9 mouse cellular contexts compared by ENCODE assay signal in genomic region chr6:67198085-67198484, GRCm38 (mm10). TPM values are rescaled to one million over a fixed set of nuclear protein-coding genes. Genes with fewer than 3 reads are reported as not detected.
DNase-seq lines count a peak whose midpoint lies in the region; ATAC-seq and TF ChIP-seq lines count a peak whose summit lies in the region.
"Had no signal": no experiment of that assay in that cellular context is flagged by ENCODE, and none has a peak within 500 bp of the region (broad histone marks: within the 10 kb centered on the region; RNA-seq: fewer than 3 reads in every experiment).

No protein-coding gene starts in this region.

- H3K27me3 ChIP-seq in forebrain, embryonic 14.5 days (replicated peaks; ENCODE audit: control insufficient read depth, insufficient read depth, low read length): no peaks in the 10 kb centered on the region
- no peaks in the 10 kb centered on the region for H3K27me3 ChIP-seq in forebrain, embryonic 16.5 days (replicated peaks; ENCODE audit: control insufficient read depth, insufficient read depth, low read length)
- no peaks in the 10 kb centered on the region; a peak in 3 of 4 replicates for H3K27me3 ChIP-seq in MEL (ENCODE audit: control insufficient read depth in 1 of 2, insufficient read depth in 2 of 2, low read length in 2 of 2)
- H3K27me3 ChIP-seq: midbrain, embryonic 12.5 days had no signal

- 25% methylated on average over 4 of the region's 4 CpGs for WGBS in forebrain, embryonic 14.5 days
- 27% methylated on average over 4 of the region's 4 CpGs for WGBS in forebrain, embryonic 16.5 days
- WGBS in lung, adult 2 months: 30% methylated on average over 4 of the region's 4 CpGs

- no peaks in the 10 kb centered on the region for H3K9me3 ChIP-seq in forebrain, embryonic 14.5 days (replicated peaks; ENCODE audit: control insufficient read depth, low read length)
- H3K9me3 ChIP-seq in forebrain, embryonic 16.5 days (ENCODE audit: control insufficient read depth, low read length): no peaks in the 10 kb centered on the region
- H3K9me3 ChIP-seq in MEL (replicated peaks; ENCODE audit: insufficient read depth, low read length): no peaks in the 10 kb centered on the region
- H3K9me3 ChIP-seq: midbrain, embryonic 12.5 days had no signal

- peak; percentile 8 for DNase-seq in forebrain, embryonic 14.5 days (ENCODE audit: low spot score)
- DNase-seq in lung, adult 2 months: peak; percentile 32
- no peak for DNase-seq in lung, postnatal 25 days (ENCODE audit: low spot score)
- DNase-seq in MEL (ENCODE audit: low read depth, low spot score): peak; percentile 72
- DNase-seq in ovary, adult 18-20 months (ENCODE audit: low spot score): no peak

- H3K36me3 ChIP-seq in forebrain, embryonic 14.5 days (ENCODE audit: control insufficient read depth, insufficient read depth, low read length): no peaks in the 10 kb centered on the region
- no peaks in the 10 kb centered on the region for H3K36me3 ChIP-seq in forebrain, embryonic 16.5 days (ENCODE audit: control insufficient read depth, insufficient read depth)
- peaks cover 0 to 2% of the 10 kb centered on the region in 2 experiments; a peak in 1 of 4 replicates for H3K36me3 ChIP-seq in MEL (ENCODE audit: control insufficient read depth in 1 of 2, insufficient read depth in 2 of 2, low read length in 2 of 2)
- H3K36me3 ChIP-seq: midbrain, embryonic 12.5 days had no signal

- no peak overlapping the region for H3K4me2 ChIP-seq in forebrain, embryonic 14.5 days (ENCODE audit: low read length)
- H3K4me2 ChIP-seq in forebrain, embryonic 16.5 days (ENCODE audit: low read length): no peak overlapping the region
- H3K4me2 ChIP-seq: midbrain, embryonic 12.5 days had no signal

- TF ChIP-seq RAD21 in MEL (IDR thresholded peaks at IDR 0.05; ENCODE audit: low read depth, low read length): peak; percentile 82

- TF ChIP-seq CTCF in lung, adult 2 months (IDR thresholded peaks at IDR 0.05; ENCODE audit: insufficient read depth, low read length): peak; percentile 47
- TF ChIP-seq CTCF in MEL (IDR thresholded peaks at IDR 0.05 in 2 of 3, conservative IDR thresholded peaks at IDR 0.05 in 1 of 3; ENCODE audit: control insufficient read depth in 1 of 3, insufficient read depth in 1 of 3, low read depth in 2 of 3, low read length in 3 of 3, poor library complexity in 1 of 3, severe bottlenecking in 1 of 3): peak; percentile 74 to 81 (median 79)

- H3K4me1 ChIP-seq in forebrain, embryonic 14.5 days (ENCODE audit: control insufficient read depth, insufficient read depth, low read length): peaks cover 4% of the 10 kb centered on the region
- peaks cover 4% of the 10 kb centered on the region; the same call in 1 of the 2 replicates for H3K4me1 ChIP-seq in forebrain, embryonic 16.5 days (replicated peaks; ENCODE audit: control insufficient read depth, insufficient read depth, low read length)
- H3K4me1 ChIP-seq in lung, adult 2 months (ENCODE audit: control insufficient read depth, insufficient read depth, low read length): no peaks in the 10 kb centered on the region
- H3K4me1 ChIP-seq in MEL (ENCODE audit: control insufficient read depth in 1 of 2, insufficient read depth in 2 of 2, low read length in 2 of 2): no peaks in the 10 kb centered on the region; a peak in 1 of 4 replicates
- H3K4me1 ChIP-seq: midbrain, embryonic 12.5 days had no signal

- TF ChIP-seq EP300 in MEL (IDR thresholded peaks at IDR 0.05; ENCODE audit: low read depth in 1 of 2, low read length in 2 of 2): no peak

- no peak overlapping the region for H3K4me3 ChIP-seq in forebrain, embryonic 14.5 days (ENCODE audit: low read depth, low read length)
- H3K4me3 ChIP-seq in forebrain, embryonic 16.5 days (replicated peaks; ENCODE audit: low read length): no peak overlapping the region
- no peak overlapping the region for H3K4me3 ChIP-seq in lung, adult 2 months (replicated peaks; ENCODE audit: extremely low read depth, low read depth, low read length)
- no peak overlapping the region for H3K4me3 ChIP-seq in MEL (ENCODE audit: control insufficient read depth in 1 of 2, insufficient read depth in 1 of 2, low read depth in 2 of 2, low read length in 2 of 2)
- H3K4me3 ChIP-seq: midbrain, embryonic 12.5 days had no signal

- H3K9ac ChIP-seq in forebrain, embryonic 14.5 days (ENCODE audit: low read length): no peak overlapping the region
- H3K9ac ChIP-seq in forebrain, embryonic 16.5 days (replicated peaks; ENCODE audit: low read depth, low read length): no peak overlapping the region
- no peak overlapping the region for H3K9ac ChIP-seq in MEL (ENCODE audit: control insufficient read depth, low read depth, low read length, poor library complexity, severe bottlenecking)
- H3K9ac ChIP-seq: midbrain, embryonic 12.5 days had no signal

- no peak overlapping the region for H3K27ac ChIP-seq in forebrain, embryonic 14.5 days (ENCODE audit: low read depth, low read length)
- H3K27ac ChIP-seq in forebrain, embryonic 16.5 days (ENCODE audit: low read length): no peak overlapping the region
- no peak overlapping the region for H3K27ac ChIP-seq in MEL (ENCODE audit: control insufficient read depth, low read depth, low read length)
- H3K27ac ChIP-seq: midbrain, embryonic 12.5 days had no signal

- no peaks in the 10 kb centered on the region for H3K79me2 ChIP-seq in MEL (ENCODE audit: control insufficient read depth, insufficient read depth, low read length, poor library complexity)

- TF ChIP-seq POLR2A in lung, adult 2 months (IDR thresholded peaks at IDR 0.05; ENCODE audit: borderline replicate concordance, extremely low read depth, low read depth, low read length): no peak
- TF ChIP-seq POLR2A in MEL (IDR thresholded peaks at IDR 0.05; ENCODE audit: control insufficient read depth in 1 of 2, insufficient read depth in 1 of 2, low read depth in 1 of 2, low read length in 2 of 2, poor library complexity in 1 of 2): no peak

- ATAC-seq in forebrain, embryonic 14.5 days: no peak
- ATAC-seq in forebrain, embryonic 16.5 days: no peak
- ATAC-seq in erythroblast, adult 5-6 weeks (replicated peaks; ENCODE audit: low FRiP score, poor library complexity, severe bottlenecking): peak; percentile 66; the same call in 1 of the 2 replicates
- ATAC-seq in megakaryocyte, adult 5-6 weeks (ENCODE audit: poor library complexity, severe bottlenecking): 0 out of 2 replicates have a peak, but pooled peaks have one; percentile 40

TF ChIP-seq in MEL, 35 proteins besides CTCF, POLR2A, EP300 and RAD21:
- TF ChIP-seq ZMIZ1 (IDR thresholded peaks at IDR 0.05; ENCODE audit: low read depth, low read length): no peak
- TF ChIP-seq CHD2 (IDR thresholded peaks at IDR 0.05; ENCODE audit: low read length): no peak
- no peak for TF ChIP-seq KAT2A (conservative IDR thresholded peaks at IDR 0.05; ENCODE audit: low read depth, low read length)
- TF ChIP-seq POLR2AphosphoS2 (IDR thresholded peaks at IDR 0.05; ENCODE audit: low read length): no peak
- TF ChIP-seq TCF12 (IDR thresholded peaks at IDR 0.05; ENCODE audit: low read depth, low read length): no peak
- TF ChIP-seq GABPA (IDR thresholded peaks at IDR 0.05; ENCODE audit: low read depth, low read length): no peak
- no peak for TF ChIP-seq ZKSCAN1 (IDR thresholded peaks at IDR 0.05; ENCODE audit: low read depth, low read length)
- no peak for TF ChIP-seq SIN3A (IDR thresholded peaks at IDR 0.05; ENCODE audit: low read length)
- no peak for TF ChIP-seq CHD1 (IDR thresholded peaks at IDR 0.05; ENCODE audit: low read depth, low read length)
- TF ChIP-seq ZC3H11A (IDR thresholded peaks at IDR 0.05; ENCODE audit: low read depth, low read length): peak; percentile 90
- TF ChIP-seq HCFC1 (IDR thresholded peaks at IDR 0.05; ENCODE audit: low read depth, low read length): no peak
- no peak for TF ChIP-seq ETS1 (IDR thresholded peaks at IDR 0.05; ENCODE audit: low read depth, low read length)
- TF ChIP-seq MXI1 (IDR thresholded peaks at IDR 0.05; ENCODE audit: low read depth, low read length): no peak
- no peak for TF ChIP-seq JUND (IDR thresholded peaks at IDR 0.05; ENCODE audit: low read depth, low read length)
- no peak for TF ChIP-seq NELFE (IDR thresholded peaks at IDR 0.05; ENCODE audit: low read depth, low read length)
- no peak for TF ChIP-seq MAFK (IDR thresholded peaks at IDR 0.05; ENCODE audit: borderline replicate concordance, low read depth, low read length)
- no peak for TF ChIP-seq NRF1 (IDR thresholded peaks at IDR 0.05; ENCODE audit: insufficient read depth, low read depth, low read length, poor library complexity, severe bottlenecking)
- peak; percentile 85 for TF ChIP-seq SMC3 (IDR thresholded peaks at IDR 0.05; ENCODE audit: low read depth, low read length)
- TF ChIP-seq E2F4 (IDR thresholded peaks at IDR 0.05; ENCODE audit: borderline replicate concordance, low read depth, low read length): no peak
- peak; percentile 74 for TF ChIP-seq ZNF384 (IDR thresholded peaks at IDR 0.05; ENCODE audit: low read depth, low read length)
- TF ChIP-seq USF2 (IDR thresholded peaks at IDR 0.05; ENCODE audit: borderline replicate concordance in 1 of 2, insufficient read depth in 1 of 2, low read depth in 1 of 2, low read length in 2 of 2): no peak
- TF ChIP-seq MAX (IDR thresholded peaks at IDR 0.05; ENCODE audit: low read length): no peak
- TF ChIP-seq MYC (IDR thresholded peaks at IDR 0.05; ENCODE audit: low read depth, low read length): peak; percentile 86
TF ChIP-seq in MEL: peak in this region for 4.

RNA-seq across cellular contexts. Expression of gene Serbp1, which starts 39.9 kb away (rescaled TPM):
- 313 and 340 TPM in 2 replicates for polyA plus RNA-seq in forebrain, embryonic 14.5 days (2014; fragmentation: Nextera tagmentation; extraction: Ambion mirVana)
- 291 and 315 TPM in 2 replicates for polyA plus RNA-seq in forebrain, embryonic 16.5 days (2015; fragmentation: Nextera tagmentation; extraction: Ambion mirVana)
- 53.4 TPM in 2 replicates for polyA plus RNA-seq in lung, adult 2 months (2012; rRNA removed)
- total RNA-seq in MEL (2012; rRNA removed): 1,043 and 1,179 TPM in 2 replicates
- 1,000 to 10,000 TPM; 1,049 to 1,809 TPM for polyA plus RNA-seq in MEL (2012; ENCODE audit: insufficient read depth in 1 of 2, insufficient read length in 2 of 2, low read depth in 1 of 2, low replicate concordance in 2 of 2, missing spikeins in 1 of 2)
- total RNA-seq in erythroblast, adult 5-6 weeks (2015; ENCODE audit: low replicate concordance): 288 and 330 TPM in 2 replicates
- total RNA-seq in erythroblast, adult 5-6 weeks (2017; ENCODE audit: low replicate concordance): 416 and 434 TPM in 2 replicates
- 412 and 434 TPM in 2 replicates for total RNA-seq in megakaryocyte, adult 5-6 weeks (2015)
- 996 and 1,021 TPM in 2 replicates for total RNA-seq in megakaryocyte, adult 5-6 weeks (2017)

Comparison
In these comparisons a context has a peak if more than half of its experiments do, and no peak if none do; other contexts are left out.
1. DNase-seq: peak in forebrain, embryonic 14.5 days (single experiment), lung, adult 2 months (single experiment) and MEL (single experiment); none in lung, postnatal 25 days (single experiment) and ovary, adult 18-20 months (single experiment).
2. ATAC-seq: peak in erythroblast, adult 5-6 weeks (single experiment) and megakaryocyte, adult 5-6 weeks (single experiment); none in forebrain, embryonic 14.5 days (single experiment) and forebrain, embryonic 16.5 days (single experiment).